Mouse (Mus musculus): ENCODE results near the gene Sh3rf3.

- TF ChIP-seq CTCF (IDR thresholded peaks at IDR 0.05; ENCODE audit: borderline replicate concordance, insufficient read depth, low read length) (no peak), POLR2A (IDR thresholded peaks at IDR 0.05; ENCODE audit: low read depth, low read length) (no peak)
Observed at GRCm38 (mm10) chr10:58905253-58905652, 92.1 kb downstream of the Sh3rf3 start.
